Mouse (Mus musculus): ENCODE data around the gene Minar1.

DNA sequence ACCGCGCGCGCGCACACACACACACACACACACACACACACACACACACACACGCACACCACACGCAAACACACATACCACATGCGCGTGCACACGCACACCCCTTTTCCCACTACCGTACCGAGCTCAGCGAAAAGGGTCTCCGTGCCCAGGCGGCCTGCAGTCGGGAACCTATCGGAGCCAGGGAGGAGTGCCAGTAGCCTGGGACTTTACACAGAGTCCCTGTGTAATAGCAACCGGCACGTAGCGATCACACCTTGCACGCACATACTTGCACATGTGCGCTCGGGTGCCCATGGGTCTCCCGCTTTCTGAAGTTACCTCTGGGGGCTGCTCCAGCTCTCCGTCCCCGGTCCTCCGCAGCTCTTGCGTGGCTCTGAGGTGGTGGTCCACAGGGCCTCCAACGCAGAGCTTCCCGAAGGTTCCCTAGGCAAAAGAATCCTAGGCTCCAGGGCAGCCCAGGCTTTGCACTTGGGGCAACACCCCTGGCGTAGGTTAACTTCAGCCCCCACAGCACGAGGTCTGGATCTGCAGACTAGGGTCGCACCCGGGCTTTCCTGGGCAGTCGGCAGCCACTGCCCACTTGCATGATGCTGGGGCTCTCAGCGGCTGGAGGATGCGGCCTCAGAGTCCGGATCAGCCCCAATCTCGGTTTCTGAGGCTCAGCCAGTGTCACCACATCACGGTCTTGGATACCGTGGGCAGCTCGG lies 474 bp downstream of the Minar1 start:
- TF ChIP-seq EP300 (IDR thresholded peaks at IDR 0.05; ENCODE audit: insufficient read depth, low read depth, low read length) = no peak
- no peak for TF ChIP-seq CTCF (IDR thresholded peaks at IDR 0.05)
